Mouse (Mus musculus): ENCODE data around the gene Amer2. TPM values are rescaled to one million over a fixed set of nuclear protein-coding genes. Genes with fewer than 3 reads are reported as not detected.

Amer2 gene
- not detected in 2 replicates for polyA plus RNA-seq (2012)

- TF ChIP-seq GATA1 (IDR thresholded peaks at IDR 0.05; ENCODE audit: low read length) = no peak
These were observed at the start of gene Amer2 for GRCm38 (mm10) chr14:60372821-60373309. Amer2 (plus strand) TSS chr14:60373259.

GRCm38 (mm10) chr14:60340570-60340969 is 32.5 kb upstream of the Amer2 start:
- no peak for TF ChIP-seq GATA1 (IDR thresholded peaks at IDR 0.05; ENCODE audit: low read length)

GRCm38 (mm10) chr14:60345326-60345876 is 27.7 kb upstream of the Amer2 start:
- TF ChIP-seq GATA1 (IDR thresholded peaks at IDR 0.05; ENCODE audit: low read length) = no peak

- no peak for TF ChIP-seq GATA1 (IDR thresholded peaks at IDR 0.05; ENCODE audit: low read length)
These were observed 14.7 kb upstream of the Amer2 start for GRCm38 (mm10) chr14:60358347-60358746.

- TF ChIP-seq GATA1 (IDR thresholded peaks at IDR 0.05; ENCODE audit: low read length) = no peak
These were observed 11.5 kb upstream of the Amer2 start for GRCm38 (mm10) chr14:60361380-60362212.

GRCm38 (mm10) chr14:60366729-60367128 is 6.3 kb upstream of the Amer2 start:
- TF ChIP-seq GATA1 (IDR thresholded peaks at IDR 0.05; ENCODE audit: low read length) = no peak

- no peak for TF ChIP-seq GATA1 (IDR thresholded peaks at IDR 0.05; ENCODE audit: low read length)
These were observed 4.0 kb upstream of the Amer2 start for GRCm38 (mm10) chr14:60368769-60369666.

GRCm38 (mm10) chr14:60369667-60370315 is 3.3 kb upstream of the Amer2 start:
- TF ChIP-seq GATA1 (IDR thresholded peaks at IDR 0.05; ENCODE audit: low read length) = no peak

- no peak for TF ChIP-seq GATA1 (IDR thresholded peaks at IDR 0.05; ENCODE audit: low read length)
These were observed 4.0 kb downstream of the Amer2 start for GRCm38 (mm10) chr14:60377107-60377506.

- no peak for TF ChIP-seq GATA1 (IDR thresholded peaks at IDR 0.05; ENCODE audit: low read length)
These were observed 4.5 kb downstream of the Amer2 start for GRCm38 (mm10) chr14:60377546-60377945.

- no peak for TF ChIP-seq GATA1 (IDR thresholded peaks at IDR 0.05; ENCODE audit: low read length)
These were observed 5.1 kb downstream of the Amer2 start for GRCm38 (mm10) chr14:60378057-60378565.

GRCm38 (mm10) chr14:60378566-60379322 is 5.7 kb downstream of the Amer2 start:
- no peak for TF ChIP-seq GATA1 (IDR thresholded peaks at IDR 0.05; ENCODE audit: low read length)

- no peak for TF ChIP-seq GATA1 (IDR thresholded peaks at IDR 0.05; ENCODE audit: low read length)
These were observed 6.4 kb downstream of the Amer2 start for GRCm38 (mm10) chr14:60379323-60379957.

GRCm38 (mm10) chr14:60379958-60380330 is 6.9 kb downstream of the Amer2 start:
- TF ChIP-seq GATA1 (IDR thresholded peaks at IDR 0.05; ENCODE audit: low read length) = no peak
